Mouse (Mus musculus) hindbrain, embryonic 10.5 days (tissue): ENCODE measurements around the gene Gm13941. TPM values are rescaled to one million over a fixed set of nuclear protein-coding genes. Genes with fewer than 3 reads are reported as not detected.

Source experiments
- DNase-seq: peaks from one replicate; pipeline ENCODE4 v3.0.0-alpha.2; 2017; ENCODE audit warnings: low spot score
- H3K27ac ChIP-seq: fragments of 300-500 bp; sonication (generic); 2 replicates; pipeline ENCODE4 v1.5.1; 2016; ENCODE audit warnings: mild to moderate bottlenecking, moderate library complexity
- H3K27me3 ChIP-seq: fragments of 300-500 bp; sonication (generic); 2 replicates; pipeline ENCODE4 v1.6.1; 2016; ENCODE audit warnings: mild to moderate bottlenecking; ENCODE audit not compliant: poor library complexity, insufficient read depth, severe bottlenecking
- H3K36me3 ChIP-seq: fragments of 300-500 bp; sonication (generic); 2 replicates; pipeline ENCODE4 v1.6.1; 2016; ENCODE audit warnings: mild to moderate bottlenecking, moderate library complexity
- H3K4me1 ChIP-seq: fragments of 300-500 bp; sonication (generic); replicated peaks from 2 replicates; pipeline ENCODE4 v1.6.1; 2016; ENCODE audit warnings: mild to moderate bottlenecking
- H3K4me3 ChIP-seq: fragments of 300-500 bp; sonication (generic); 2 replicates; pipeline ENCODE4 v1.5.1; 2016; ENCODE audit warnings: mild to moderate bottlenecking, moderate library complexity
- H3K9me3 ChIP-seq: fragments of 300-500 bp; sonication (generic); 2 replicates; pipeline ENCODE4 v1.6.1; 2016; ENCODE audit warnings: mild to moderate bottlenecking, moderate library complexity
- WGBS: fragments of 180-500 bp; shearing (Covaris S2); methylation state at CpG from one replicate; pipeline ENCODE4 v1.1.7; 2016; 5-methylcytosine and 5-hydroxymethylcytosine counted together
- polyA plus RNA-seq: library from polyadenylated mRNA; unstranded; fragments of >200 nt; fragmentation: Nextera tagmentation; extraction: Ambion mirVana; gene quantifications from 2 replicates; pipeline ENCODE4 v1.2.1, GENCODE M21; 2016

The Gm13941 gene
- not detected in 2 replicates for polyA plus RNA-seq

DNA sequence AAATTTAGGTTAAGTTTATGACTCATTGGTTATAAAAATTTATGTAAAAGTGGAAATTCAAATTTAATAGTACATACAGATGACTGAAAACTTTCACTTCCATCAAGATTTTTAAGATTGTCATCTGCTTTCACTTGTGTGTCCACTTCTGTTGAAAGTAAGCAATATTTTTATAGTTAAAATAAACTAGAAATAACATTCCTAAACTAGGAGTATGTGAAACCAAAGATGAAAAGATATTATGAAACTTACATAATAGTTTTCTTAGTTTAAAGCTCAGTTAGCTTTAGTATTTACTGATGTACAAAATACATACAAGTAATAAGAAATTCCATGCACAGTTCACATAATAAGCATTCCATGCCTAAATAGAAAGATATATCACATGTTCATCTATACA is at the start of gene Gm13941:
Gm13941 (minus strand) TSS at position 101 of the 400 bp plus-strand sequence.
- H3K36me3 ChIP-seq, result no peaks in the 10 kb centered on the region
- H3K27me3 ChIP-seq, result no peaks in the 10 kb centered on the region
- no peak within 1 kb of the TSS for H3K27ac ChIP-seq
- DNase-seq, result no peak
- H3K4me3 ChIP-seq, result no peak within 1 kb of the TSS
- no peaks in the 10 kb centered on the region for H3K4me1 ChIP-seq
- no peaks in the 10 kb centered on the region for H3K9me3 ChIP-seq

- 83% methylated on average over 2 of the region's 2 CpGs for WGBS
- Histone ChIP-seq H3K4me3 (no peak within 1 kb of the TSS), H3K4me1 (no peaks in the 10 kb centered on the region), H3K36me3 (no peaks in the 10 kb centered on the region), H3K9me3 (no peaks in the 10 kb centered on the region), H3K27ac (no peak within 1 kb of the TSS), H3K27me3 (no peaks in the 10 kb centered on the region)
- no peak for DNase-seq
Measured at GRCm38 (mm10) chr2:111152836-111153235, 47.1 kb upstream of the Gm13941 start, which contains the start of gene Gm15130. Gm15130 (minus strand) TSS chr2:111152936.

DNA sequence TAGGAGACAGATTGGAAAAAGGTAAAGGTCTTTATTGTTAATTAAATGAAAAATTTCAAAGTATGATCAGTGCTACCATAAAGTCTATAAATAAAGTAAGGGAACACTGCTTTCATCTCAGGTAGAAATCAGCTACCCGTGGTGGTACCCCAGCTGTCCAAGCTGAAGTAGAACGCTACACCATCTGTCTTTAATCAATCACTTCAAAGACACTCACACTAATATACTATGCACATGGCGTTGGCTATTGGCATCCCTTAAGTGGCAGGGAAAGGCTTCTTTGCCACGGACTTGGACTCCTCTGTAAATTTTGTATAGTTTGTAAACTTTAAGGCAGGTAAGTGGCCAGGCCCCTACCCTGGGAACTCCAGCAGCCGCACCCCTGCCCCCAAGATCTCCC is 30.0 kb upstream of the Gm13941 start:
- Histone ChIP-seq H3K4me1 (no peaks in the 10 kb centered on the region), H3K36me3 (no peaks in the 10 kb centered on the region), H3K9me3 (no peaks in the 10 kb centered on the region), H3K27ac (no peak overlapping the region), H3K27me3 (no peaks in the 10 kb centered on the region), H3K4me3 (no peak overlapping the region)
- WGBS, result 73% methylated on average over 5 of the region's 5 CpGs
- no peak for DNase-seq

GRCm38 (mm10) chr2:111058586-111059261 is 47.1 kb downstream of the Gm13941 start:
- no peaks in the 10 kb centered on the region for H3K36me3 ChIP-seq
- DNase-seq, result no peak
- H3K27ac ChIP-seq, result no peak overlapping the region
- no peaks in the 10 kb centered on the region for H3K4me1 ChIP-seq
- no peaks in the 10 kb centered on the region for H3K27me3 ChIP-seq
- WGBS, result 97% methylated on average over 1 of the region's 1 CpGs
- H3K9me3 ChIP-seq, result no peaks in the 10 kb centered on the region
- H3K4me3 ChIP-seq, result no peak overlapping the region

Other genes starting within 250 kb of the Gm13941 start
- gene Ano3, start 155.1 kb downstream of the Gm13941 start, polyA plus RNA-seq, result 1.3 and 1.7 TPM in 2 replicates
- gene Gm15130, start 47.0 kb upstream of the Gm13941 start, polyA plus RNA-seq, result not detected in 2 replicates
- not detected in 2 replicates for gene 4930430A15Rik, start 123.6 kb upstream of the Gm13941 start, polyA plus RNA-seq
- gene Olfr1275, start 129.3 kb upstream of the Gm13941 start, polyA plus RNA-seq, result not detected in 2 replicates
- gene Olfr1276, start 148.5 kb upstream of the Gm13941 start, polyA plus RNA-seq, result not detected in 2 replicates
- gene Olfr1277, start 168.1 kb upstream of the Gm13941 start, polyA plus RNA-seq, result not detected in 2 replicates
- not detected in 2 replicates for gene Olfr1278, start 184.2 kb upstream of the Gm13941 start, polyA plus RNA-seq
- gene Olfr1279, start 194.7 kb upstream of the Gm13941 start, polyA plus RNA-seq, result not detected in 2 replicates
- gene Olfr1280, start 208.0 kb upstream of the Gm13941 start, polyA plus RNA-seq, result not detected in 2 replicates
- not detected in 2 replicates for gene Olfr1281, start 220.5 kb upstream of the Gm13941 start, polyA plus RNA-seq
- gene Olfr1282, start 230.1 kb upstream of the Gm13941 start, polyA plus RNA-seq, result not detected in 2 replicates